Mouse (Mus musculus) activated CD4-positive, CD25-positive, alpha-beta regulatory T cell, adult 4 months (primary cell): ENCODE measurements around the gene Exo5. TPM values are rescaled to one million over a fixed set of nuclear protein-coding genes. Genes with fewer than 3 reads are reported as not detected.

ENCODE experiments used
- polyA plus RNA-seq, 2 experiments: library from polyadenylated mRNA; unstranded; fragments of 100-300 nt; shearing (Covaris generic); gene quantifications; one replicate each; pipeline ENCODE4 v1.2.1; 2017

Exo5 gene
- polyA plus RNA-seq, 2 experiments from 2014 or later = 28.2 to 30.5 TPM

Other genes starting within 250 kb of the Exo5 start
- not detected for gene Kcnq4, start 176.4 kb downstream of the Exo5 start, polyA plus RNA-seq
- 10 to 100 TPM; 55.0 to 70.3 TPM for gene Nfyc, start 93.4 kb downstream of the Exo5 start, polyA plus RNA-seq
- under 1 TPM; 0.68 to 0.99 TPM for gene Rims3, start 70.2 kb downstream of the Exo5 start, polyA plus RNA-seq
- 1 to 10 TPM; 1.9 to 2.2 TPM for gene Zfp69, start 26.7 kb upstream of the Exo5 start, polyA plus RNA-seq
- 10 to 100 TPM; 32.5 to 39.1 TPM for gene Smap2, start 92.2 kb upstream of the Exo5 start, polyA plus RNA-seq
- gene Col9a2, start 114.4 kb upstream of the Exo5 start, polyA plus RNA-seq = not detected
- 10 to 100 TPM; 45.4 to 46.3 TPM for gene Zmpste24, start 173.2 kb upstream of the Exo5 start, polyA plus RNA-seq
- gene Tmco2, start 184.2 kb upstream of the Exo5 start, polyA plus RNA-seq = not detected